Mouse (Mus musculus) layer of hippocampus, postnatal 25 days (tissue): ENCODE measurements around the gene Zc3h10. TPM values are rescaled to one million over a fixed set of nuclear protein-coding genes. Genes with fewer than 3 reads are reported as not detected.
"Not testable (repeated sequence)": the region's sequence is repeated elsewhere in the genome, so short reads cannot be mapped to it uniquely, and the experiment has no call there.

Experiments
- DNase-seq, 2 experiments: peaks; one replicate each; pipeline ENCODE4 v3.0.0; 2022; ENCODE audit warnings: mixed read lengths in 2 of 2, low spot score in 1 of 2; ENCODE audit errors: extremely low spot score in 1 of 2
- total RNA-seq, 2 experiments: library from RNA; stranded (reverse); gene quantifications; 2 replicates each; pipeline ENCODE4 v1.2.3; 2021

Zc3h10 gene
- total RNA-seq, 2 experiments from 2014 or later: 13.2 to 14.8 TPM

- DNase-seq: peak; percentile 52 to 58
These were observed 21.8 kb downstream of the Zc3h10 start, which contains the start of gene Esyt1 for GRCm38 (mm10) chr10:128525671-128526308. Gene Esyt1, minus strand, starts transcription at chr10:128525871.

DNA sequence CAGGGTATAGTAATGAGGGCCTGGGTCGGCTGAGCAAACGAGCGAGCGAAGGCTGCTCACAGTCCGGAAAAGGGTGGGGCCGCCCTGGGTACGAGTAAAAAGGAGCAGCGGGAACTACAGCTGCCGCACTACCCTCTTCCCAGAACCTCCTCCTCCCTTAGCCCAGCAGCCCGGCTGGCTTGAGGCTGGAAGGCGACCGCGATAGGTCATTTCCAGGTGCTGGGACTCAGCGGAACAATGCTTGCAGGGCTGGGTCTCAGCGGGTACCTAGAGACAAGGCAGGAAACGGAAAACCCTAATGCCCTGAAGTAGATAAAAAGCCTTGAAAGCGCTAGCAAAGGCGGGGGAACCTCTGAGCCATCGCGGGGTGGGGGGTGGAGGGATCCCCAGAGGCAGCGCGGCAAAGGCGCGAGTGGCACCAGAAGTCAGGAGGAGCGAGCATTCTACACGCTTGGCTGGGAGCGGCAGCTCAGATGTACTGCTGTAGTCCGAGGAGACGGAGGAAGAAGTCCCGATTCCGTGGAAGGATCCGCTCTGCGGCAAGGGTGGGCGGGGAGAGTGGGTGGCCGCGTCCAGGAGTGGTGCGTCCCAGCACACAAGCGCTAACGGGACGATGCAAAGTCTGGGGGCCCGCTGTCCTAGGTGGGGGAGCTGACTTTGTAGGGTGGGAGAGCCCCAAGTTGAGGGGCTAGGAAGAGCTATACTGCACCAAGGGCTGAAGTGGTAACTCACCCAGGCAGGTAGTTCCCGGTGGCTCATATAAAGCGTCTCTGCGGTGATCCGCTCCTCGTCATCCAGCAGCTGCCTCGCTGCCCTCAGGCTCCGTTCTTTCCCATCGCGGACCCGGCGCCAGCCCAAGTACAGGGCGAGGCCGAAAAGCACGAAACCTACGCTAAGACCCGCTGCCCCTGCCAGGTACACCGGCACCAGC is 22.6 kb downstream of the Zc3h10 start:
- DNase-seq: no peak

GRCm38 (mm10) chr10:128524111-128524731 is 23.4 kb downstream of the Zc3h10 start:
- no peak for DNase-seq

GRCm38 (mm10) chr10:128522351-128522750 is 25.2 kb downstream of the Zc3h10 start:
- DNase-seq: no peak

DNA sequence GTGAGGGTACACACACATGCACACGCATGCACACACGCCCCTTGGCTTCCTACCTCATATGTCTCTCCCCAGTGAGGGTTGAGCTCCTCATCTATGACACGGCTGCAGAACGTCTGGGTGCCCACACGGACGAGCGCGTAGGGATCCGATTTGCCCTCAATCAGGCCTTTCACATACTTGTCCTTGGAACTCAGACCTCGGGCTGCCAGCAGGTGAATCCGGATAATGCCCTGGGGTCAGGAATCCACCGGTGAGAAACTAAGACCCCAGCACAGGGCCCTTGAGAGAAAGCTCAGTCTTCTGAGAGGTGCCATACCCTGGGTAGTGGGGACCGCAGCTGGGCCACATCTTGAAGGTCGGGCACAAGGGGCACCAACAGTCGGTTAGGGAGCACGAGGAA is 27.0 kb downstream of the Zc3h10 start:
- DNase-seq: no peak

- DNase-seq: peak in 1 of 2 experiments; percentile 52
These were observed 28.7 kb downstream of the Zc3h10 start for GRCm38 (mm10) chr10:128518833-128519232.

GRCm38 (mm10) chr10:128516677-128517076 is 30.9 kb downstream of the Zc3h10 start:
- DNase-seq: no peak

DNA sequence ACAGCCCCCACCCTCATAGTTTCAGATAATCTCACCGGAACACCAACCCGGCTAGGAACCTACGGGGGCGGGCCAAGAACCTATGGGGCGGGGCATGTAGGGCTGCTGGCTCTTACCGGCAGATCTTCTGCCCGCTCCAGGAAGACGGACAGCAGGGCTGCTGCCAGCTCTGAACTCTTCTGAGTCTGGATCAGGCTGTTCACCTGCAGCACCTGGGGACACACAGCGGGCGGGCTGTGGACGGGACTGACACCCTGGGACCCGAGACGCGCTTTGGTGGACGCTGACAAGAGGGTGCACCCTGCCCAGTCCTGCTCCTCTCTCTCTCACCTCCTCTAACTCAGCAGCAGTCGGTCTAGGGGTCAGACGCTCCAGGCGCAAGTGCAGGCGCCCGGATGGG is 31.5 kb downstream of the Zc3h10 start:
- DNase-seq: no peak

DNA sequence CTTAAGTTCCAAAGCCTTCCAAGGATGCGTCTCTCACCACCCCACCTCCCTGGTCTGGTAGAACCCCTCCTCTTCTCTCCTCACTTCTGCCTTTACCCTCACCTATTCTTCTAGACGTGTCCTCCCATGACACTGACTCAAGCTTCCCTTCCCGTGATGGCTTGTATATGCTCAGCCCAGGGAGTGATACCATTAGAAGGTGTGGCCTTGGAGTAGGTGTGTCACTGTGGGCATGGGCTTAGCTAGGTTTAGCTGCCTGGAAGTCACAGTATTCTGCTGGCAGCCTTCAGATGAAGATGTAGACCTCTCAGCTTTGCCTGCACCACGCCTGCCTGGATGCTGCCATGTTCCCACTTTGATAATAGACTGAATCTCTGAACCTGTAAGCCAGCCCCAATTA is 32.5 kb downstream of the Zc3h10 start:
- DNase-seq: no peak

DNA sequence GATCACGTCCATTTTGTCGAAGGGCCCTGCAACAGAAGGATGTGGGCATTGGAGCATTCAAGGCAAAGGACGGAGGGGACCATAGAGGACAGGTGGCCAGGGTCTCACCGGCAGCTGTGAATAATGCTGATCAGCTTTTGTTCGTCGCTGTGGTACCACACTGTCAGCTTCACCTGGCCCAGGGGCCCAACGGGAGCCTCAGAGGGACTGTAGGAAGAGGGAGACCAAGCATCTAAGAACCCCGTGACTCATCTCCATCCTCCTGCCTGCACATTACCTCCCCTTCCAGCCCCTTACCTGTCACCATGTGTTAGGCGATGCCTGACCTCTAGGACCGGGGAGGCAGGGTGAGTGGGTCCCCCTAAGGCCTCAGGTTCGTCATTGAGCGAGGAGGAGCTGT is 35.8 kb downstream of the Zc3h10 start:
- no peak for DNase-seq

GRCm38 (mm10) chr10:128511189-128511588 is 36.4 kb downstream of the Zc3h10 start:
- DNase-seq: no peak

GRCm38 (mm10) chr10:128510301-128510700 is 37.3 kb downstream of the Zc3h10 start:
- no peak for DNase-seq

DNA sequence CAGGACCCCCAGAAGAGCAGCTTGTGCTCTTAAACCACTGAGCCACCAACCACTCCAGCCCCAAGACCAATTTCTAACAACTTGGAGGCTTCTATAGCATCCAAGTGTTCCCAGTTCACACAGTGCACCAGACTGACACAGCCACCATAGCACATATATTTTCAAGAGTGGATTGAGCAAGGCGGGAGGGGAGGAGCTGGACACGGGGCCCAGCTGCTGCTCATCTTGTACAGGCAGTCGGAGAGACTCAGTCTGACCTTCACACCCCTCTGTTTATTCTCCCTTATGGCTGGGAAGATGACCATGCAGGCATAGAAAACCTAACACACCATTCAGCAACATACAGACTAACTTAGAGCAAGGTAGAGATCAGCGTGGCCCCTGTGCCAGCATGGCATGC is 37.7 kb downstream of the Zc3h10 start:
- DNase-seq: no peak

DNA sequence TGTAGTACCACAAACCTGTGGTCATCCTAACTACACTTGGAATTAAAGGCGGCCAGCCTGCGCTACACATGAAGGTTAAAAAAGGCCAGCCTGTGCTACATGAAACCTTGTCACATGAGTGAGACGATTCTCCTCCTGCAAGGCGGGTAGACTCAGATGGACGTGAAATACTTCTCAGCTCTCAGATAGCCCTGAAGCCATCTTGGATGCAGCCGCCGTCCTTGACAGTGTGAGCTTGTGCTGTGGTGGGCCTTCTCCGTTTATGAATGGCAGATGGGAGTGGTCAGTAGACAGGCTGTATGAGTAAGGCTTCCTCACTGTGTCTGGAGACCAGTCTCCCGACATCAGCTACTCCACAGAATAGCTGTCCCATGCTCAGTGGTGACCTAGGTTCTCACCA is 38.4 kb downstream of the Zc3h10 start:
- DNase-seq: no peak

DNA sequence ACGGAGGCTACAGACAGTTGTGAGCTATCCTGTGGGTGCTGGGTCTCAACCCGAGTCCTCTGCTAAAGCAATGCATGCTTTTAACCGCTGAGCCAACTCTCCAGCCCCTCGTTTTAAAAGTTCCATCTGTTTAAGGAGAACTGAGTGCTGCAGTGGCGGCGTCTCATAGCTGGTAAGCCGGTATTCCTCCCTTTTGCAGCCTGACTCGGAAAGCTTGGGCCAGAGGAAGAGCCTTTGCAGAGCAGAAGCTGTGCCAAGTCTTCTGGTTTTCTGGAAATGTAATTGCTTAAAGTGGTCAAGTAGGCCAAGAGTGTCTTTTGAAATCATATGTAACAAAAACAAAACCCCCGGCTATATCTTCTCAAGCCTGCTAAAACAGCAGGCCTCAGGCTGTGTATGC is 39.3 kb downstream of the Zc3h10 start:
- no peak for DNase-seq

DNA sequence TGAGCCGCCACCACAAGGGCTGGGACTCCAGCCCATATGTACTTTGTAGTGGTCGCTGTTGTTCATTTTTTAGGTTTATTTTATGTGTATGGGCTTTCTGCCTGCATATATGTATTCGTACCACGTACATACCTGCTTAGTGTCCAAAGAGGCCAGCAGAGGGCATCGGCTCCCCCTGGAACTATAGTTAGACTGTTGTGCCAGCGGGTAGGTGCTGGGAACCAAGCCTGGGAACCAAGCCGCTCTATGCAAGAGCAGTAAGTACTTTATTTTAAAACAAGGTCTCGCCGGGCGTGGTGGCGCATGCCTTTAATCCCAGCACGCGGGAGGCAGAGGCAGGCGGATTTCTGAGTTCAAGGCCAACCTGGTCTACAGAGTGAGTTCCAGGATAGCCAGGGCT is 41.6 kb downstream of the Zc3h10 start:
- DNase-seq: no peak

GRCm38 (mm10) chr10:128505371-128505667 is 42.3 kb downstream of the Zc3h10 start:
- not testable (repeated sequence) for DNase-seq

DNA sequence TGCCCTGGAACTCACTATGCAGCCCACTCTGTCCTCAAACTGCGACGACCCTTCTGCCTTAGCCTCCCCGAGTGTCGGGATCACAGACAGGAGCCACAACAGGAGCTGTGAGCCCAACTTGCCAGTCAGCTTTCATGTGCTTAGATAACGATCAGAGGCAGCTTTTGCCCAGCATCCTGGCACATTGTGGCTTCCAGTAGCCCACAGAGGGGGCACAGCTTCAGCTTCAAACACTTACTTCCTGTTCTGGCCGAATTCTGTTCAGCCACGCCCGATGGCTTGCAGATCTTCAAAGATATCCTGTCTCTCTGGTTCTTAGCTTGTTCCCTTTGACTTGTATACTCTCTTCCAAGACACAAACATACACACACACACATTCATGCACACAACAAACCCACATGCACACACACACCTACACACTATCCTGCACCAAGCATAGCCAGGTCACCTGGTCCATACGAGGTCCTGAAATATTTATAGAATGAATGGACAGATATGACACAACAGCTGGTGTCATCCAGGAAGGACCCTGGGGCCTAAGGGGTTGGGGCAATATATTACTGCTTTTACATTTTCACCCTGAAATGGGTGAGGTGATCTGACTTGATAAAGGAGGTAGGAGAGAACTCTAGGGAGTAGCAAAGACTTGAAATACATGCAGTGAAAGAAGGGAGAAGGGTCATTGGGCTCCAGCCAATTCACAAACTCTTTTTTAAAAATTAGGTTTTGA is 42.8 kb downstream of the Zc3h10 start:
- no peak for DNase-seq

DNA sequence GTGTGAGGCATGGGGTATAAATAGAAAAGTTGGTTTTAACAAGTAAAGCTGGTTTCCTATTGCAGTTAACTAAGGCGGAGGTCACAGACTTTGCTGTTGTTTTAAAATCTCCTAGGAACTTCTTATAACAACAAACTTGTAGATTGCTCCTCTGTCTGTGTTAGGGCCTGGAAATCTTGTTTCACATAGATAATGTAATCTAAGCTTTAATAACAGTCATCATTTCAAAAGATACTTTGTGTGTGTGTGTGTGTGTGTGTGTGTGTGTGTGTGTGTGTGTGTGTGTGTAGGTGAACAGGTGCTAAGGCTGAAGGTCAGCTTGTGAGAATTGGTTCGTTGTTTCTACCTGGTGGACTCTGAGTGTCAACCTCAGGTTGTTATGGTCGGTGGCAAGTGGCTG is 43.6 kb downstream of the Zc3h10 start:
- DNase-seq: no peak

- DNase-seq: no peak
These were observed 44.0 kb downstream of the Zc3h10 start for GRCm38 (mm10) chr10:128503532-128503931.

DNA sequence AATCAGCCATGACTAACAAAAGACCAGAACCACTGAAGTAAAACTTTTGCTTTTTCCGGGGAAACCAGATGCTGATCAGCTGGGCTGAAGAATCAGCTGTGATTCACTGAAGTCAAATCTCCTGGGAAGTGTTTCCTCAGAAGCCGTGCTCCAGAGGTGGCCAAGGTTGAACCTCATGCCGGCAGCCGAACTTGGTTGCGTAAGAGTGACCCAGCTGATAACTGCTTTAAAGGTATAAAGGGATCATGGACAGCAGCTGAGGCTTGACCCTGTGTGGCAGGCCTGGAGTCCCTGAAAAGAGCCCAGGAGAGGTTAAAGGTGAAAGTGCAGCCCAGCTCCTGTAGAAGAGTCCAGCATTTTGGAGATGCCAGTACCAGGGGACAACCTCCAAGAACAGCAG is 45.2 kb downstream of the Zc3h10 start:
- DNase-seq: no peak
